Mouse (Mus musculus): ENCODE measurements around the gene Sncg. TPM values are rescaled to one million over a fixed set of nuclear protein-coding genes. Genes with fewer than 3 reads are reported as not detected.
A peak's percentile ranks its signal among the peaks of the same experiment; 100 is the strongest.
"Not testable (repeated sequence)": the region's sequence is repeated elsewhere in the genome, so short reads cannot be mapped to it uniquely, and the experiment has no call there.

The Sncg gene
- total RNA-seq (2021) = 10 to 100 TPM in 1 of 2 experiments, 1 to 10 TPM in 1; 7.7 to 19.1 TPM
- long read RNA-seq, experiment 1, transcript Sncg-201 (5 exons, 852 nt) = major isoform, 9 of 10 reads
- long read RNA-seq, experiment 1, partial matches to known transcripts = 0 of 10 reads
- long read RNA-seq, experiment 1, other reads (novel, unspliced or antisense) = 1 of 10 reads
- long read RNA-seq, experiment 2, partial matches to known transcripts = 0 of 3 reads
- long read RNA-seq, experiment 2, other reads (novel, unspliced or antisense) = 0 of 3 reads

GRCm38 (mm10) chr14:34374577-34374976 lies at the start of gene Sncg:
TSS of gene Sncg (minus strand) at chr14:34374789.
- no peak for DNase-seq (ENCODE audit: low spot score)

DNA sequence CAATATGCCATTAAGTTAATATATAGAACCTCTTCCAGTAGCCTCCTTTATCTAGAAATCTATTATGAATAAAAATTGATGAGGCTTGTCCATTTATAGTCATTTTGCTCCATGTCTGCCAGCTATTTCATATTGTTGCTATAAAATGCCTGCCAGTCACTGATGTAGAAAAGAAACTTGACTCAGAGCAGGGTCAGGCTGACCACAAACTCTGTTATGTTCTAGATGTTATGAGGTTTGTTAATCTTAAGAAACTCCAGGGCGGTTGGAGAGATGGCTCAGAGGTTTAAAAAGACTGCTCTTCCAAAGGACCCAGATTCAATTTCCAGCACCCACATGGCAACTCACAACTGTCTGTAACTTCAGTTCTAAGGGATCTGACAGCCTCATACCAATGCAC lies 46.5 kb upstream of the Sncg start:
- no peak for DNase-seq (ENCODE audit: low spot score)

DNA sequence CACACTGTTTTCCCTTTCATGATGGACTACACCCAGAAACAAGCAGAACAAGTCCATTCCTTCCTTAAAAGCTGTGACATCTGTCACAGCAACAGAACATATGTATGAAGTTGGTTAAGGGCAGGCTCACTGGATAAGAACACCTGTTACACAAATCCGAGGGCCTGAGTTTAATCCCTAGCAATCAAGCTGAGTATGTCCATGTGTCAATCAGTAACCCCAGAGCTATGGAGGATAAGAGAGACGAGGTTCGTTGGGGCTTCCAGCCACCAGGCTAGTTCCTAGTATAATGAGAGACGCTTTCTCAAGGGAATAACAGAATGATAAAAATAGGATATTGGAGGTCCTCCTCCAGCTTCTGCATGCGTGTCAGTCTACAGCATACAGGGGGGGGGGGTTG lies 42.9 kb upstream of the Sncg start:
- no peak for DNase-seq (ENCODE audit: low spot score)

DNA sequence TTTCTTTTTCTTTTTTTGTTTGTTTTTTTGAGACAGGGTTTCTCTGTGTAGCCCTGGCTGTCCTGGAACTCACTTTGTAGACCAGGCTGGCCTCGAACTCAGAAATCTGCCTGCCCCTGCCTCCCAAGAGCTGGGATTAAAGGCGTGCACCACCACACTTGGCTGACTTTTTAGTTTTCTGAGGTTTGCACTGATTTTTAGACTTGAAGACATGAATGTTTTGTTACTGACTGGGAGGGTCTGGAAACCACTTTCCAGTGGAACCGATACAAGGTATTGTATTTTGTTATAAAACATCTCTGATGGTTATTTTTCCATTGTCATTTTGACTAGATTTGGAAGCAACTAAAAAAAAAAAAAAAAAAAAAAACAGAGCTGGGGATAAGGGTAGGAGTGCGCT lies 42.4 kb upstream of the Sncg start:
- DNase-seq (ENCODE audit: low spot score) = not testable (repeated sequence)

DNA sequence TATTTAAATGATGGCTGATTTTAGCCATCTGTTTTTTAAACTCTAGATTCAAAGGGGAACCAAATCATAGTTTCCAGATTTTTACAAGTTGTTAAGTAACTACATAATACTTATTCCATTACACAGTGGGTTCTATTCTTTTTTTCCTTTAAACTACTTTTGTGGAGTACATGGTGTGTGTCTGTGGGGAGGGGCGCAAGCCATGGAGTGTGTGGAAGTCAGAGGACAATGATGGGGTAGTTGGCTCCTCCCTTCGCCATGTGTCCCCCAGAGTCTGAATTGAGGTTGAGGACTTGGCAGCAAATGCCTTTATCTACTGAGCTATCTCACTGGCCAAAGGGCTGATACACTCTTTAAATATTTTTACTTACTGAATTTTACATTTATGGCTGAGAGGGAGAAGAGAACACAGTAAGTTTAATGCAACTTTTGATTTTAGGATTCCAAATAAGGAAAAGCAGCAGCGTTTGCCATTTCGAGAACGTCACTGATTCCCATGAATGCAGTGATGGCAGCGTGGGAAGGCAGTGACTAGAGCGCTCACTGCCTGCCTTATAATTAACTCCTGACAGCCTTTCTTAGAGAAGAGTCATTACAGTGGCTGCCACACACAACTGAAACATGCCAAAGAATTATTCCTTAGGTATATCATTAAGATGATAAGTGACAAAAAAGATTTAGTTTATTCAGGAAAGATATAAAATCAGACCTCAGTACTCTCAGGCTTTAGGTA lies 37.7 kb upstream of the Sncg start:
- DNase-seq (ENCODE audit: low spot score) = no peak

GRCm38 (mm10) chr14:34410716-34411115 lies 36.1 kb upstream of the Sncg start:
- DNase-seq (ENCODE audit: low spot score) = no peak

- no peak for DNase-seq (ENCODE audit: low spot score)
Observed at GRCm38 (mm10) chr14:34403424-34403823, 28.8 kb upstream of the Sncg start.

DNA sequence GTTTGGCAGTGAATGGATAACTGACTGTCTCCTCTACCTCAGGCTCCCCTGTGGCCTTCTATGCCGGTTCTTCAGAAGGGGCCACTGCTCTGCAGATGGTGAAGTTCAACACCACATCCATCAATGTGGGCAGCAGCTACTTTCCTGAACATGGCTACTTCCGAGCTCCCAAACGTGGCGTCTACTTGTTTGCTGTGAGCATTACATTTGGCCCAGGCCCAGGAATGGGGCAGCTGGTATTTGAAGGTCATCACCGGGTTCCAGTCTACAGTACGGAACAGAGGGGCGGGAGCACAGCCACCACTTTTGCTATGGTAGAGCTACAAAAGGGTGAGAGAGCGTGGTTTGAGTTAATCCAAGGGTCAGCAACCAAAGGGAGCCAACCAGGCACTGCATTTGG lies 28.3 kb upstream of the Sncg start:
- DNase-seq (ENCODE audit: low spot score) = no peak

DNA sequence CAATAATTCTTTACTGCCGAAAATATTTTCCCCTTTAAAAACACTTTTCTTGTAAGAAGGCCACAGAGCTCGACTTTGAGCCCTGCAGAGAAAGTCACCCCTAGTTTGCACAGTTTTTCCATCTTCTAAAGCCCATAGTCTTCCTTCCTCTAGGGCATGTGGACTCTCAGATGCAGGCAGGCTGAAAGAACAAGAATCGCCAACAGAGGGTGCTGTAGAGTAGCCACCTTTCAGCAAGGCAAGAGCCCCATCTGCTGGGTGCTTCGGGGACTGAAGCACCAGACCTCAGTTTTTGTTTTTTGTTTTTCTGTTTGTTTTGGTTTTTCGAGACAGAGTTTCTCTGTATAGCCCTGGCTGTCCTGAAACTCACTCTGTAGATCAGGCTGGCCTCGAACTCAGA lies 26.5 kb upstream of the Sncg start:
- DNase-seq (ENCODE audit: low spot score) = peak; percentile 86

DNA sequence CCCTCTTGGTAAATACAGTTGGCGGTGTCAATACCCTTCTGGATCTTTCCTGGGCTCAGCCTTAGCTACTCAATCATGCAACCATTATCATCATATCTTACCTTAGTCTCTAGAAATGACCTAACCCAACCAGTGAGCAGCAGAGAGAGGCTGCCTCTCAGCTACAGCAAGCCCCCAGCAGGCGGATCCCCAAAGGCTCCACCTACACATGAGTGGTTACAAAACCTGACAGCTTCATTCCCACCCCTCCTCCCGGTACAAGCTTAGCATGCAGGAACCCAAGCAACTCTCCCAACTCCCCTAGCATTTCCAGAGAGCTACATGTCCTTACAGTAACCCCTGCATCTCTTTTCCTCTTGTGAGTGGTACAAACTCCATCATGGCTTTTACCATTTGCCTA lies 25.4 kb upstream of the Sncg start:
- DNase-seq (ENCODE audit: low spot score) = no peak

GRCm38 (mm10) chr14:34399301-34399700 lies 24.7 kb upstream of the Sncg start:
- DNase-seq (ENCODE audit: low spot score) = no peak

GRCm38 (mm10) chr14:34398901-34399300 lies 24.3 kb upstream of the Sncg start:
- DNase-seq (ENCODE audit: low spot score) = no peak

GRCm38 (mm10) chr14:34397871-34398270 lies 23.3 kb upstream of the Sncg start:
- DNase-seq (ENCODE audit: low spot score) = no peak

GRCm38 (mm10) chr14:34393295-34393694 lies 18.7 kb upstream of the Sncg start:
- no peak for DNase-seq (ENCODE audit: low spot score)

DNA sequence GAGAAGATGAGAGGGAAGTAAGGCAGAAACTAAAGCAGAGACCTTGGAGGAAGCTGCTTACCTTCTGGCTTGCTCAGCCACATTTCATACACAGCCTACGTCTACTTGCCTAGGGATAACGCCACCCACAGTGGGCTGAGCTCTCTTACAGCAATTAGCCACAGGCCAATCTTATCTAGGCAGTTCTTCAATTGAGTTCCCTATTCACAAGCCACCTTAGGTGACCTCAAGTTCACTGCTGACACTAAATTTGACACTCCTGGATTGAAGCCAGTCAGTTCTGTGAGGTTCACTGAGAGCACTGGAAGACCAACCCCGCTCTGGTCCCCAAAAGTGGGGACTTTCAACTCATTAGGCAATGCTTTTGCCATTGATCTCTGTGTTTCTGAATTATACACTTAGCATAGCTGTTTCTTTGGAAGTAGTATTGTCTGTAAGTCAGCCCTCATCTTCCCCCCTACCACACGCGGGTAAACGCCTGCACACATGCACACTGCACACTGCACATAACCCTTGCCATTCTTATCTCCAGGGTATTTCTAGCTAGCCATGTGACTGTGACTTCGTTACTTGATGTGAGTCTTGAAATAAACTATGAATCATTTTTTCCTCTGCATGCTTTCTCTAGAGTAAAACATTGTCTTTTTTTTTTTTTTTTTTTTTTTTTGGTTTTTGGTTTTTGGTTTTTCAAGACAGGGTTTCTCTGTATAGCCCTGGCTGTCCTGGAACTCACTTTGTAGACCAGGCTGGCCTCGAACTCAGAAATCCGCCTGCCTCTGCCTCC lies 8.5 kb upstream of the Sncg start:
- no peak for DNase-seq (ENCODE audit: low spot score)

- no peak for DNase-seq (ENCODE audit: low spot score)
Observed at GRCm38 (mm10) chr14:34378560-34379331, 4.2 kb upstream of the Sncg start.

- DNase-seq (ENCODE audit: low spot score) = no peak
Observed at GRCm38 (mm10) chr14:34377121-34377520, 2.5 kb upstream of the Sncg start.

GRCm38 (mm10) chr14:34375941-34376340 lies 1.4 kb upstream of the Sncg start:
- no peak for DNase-seq (ENCODE audit: low spot score)

DNA sequence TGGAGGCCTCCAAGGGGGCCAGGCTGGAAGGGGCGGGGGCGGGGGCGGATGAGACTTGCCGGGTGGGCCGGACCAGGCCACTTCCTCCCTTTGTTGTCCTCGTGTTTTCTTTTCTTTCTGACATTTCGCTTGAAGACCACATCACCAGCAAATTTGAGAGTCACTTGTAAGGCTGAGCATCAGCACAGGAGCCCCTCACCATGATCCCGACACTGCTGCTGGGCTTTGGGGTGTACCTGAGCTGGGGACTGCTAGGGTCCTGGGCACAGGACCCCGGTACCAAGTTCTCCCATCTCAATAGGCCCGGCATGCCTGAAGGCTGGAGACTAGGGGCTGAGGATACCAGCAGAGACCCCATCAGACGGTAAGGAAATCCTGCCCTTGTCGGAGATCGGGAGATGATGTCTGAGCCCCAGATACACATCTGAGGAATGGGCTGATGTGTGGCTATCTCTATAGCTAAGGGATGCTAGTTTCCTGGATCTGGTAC lies 871 bp upstream of the Sncg start, which contains the start of gene Mmrn2:
Mmrn2 (plus strand) TSS at position 51 of the 490 bp plus-strand sequence.
- DNase-seq (ENCODE audit: low spot score) = no peak

- DNase-seq (ENCODE audit: low spot score) = no peak
Observed at GRCm38 (mm10) chr14:34373581-34373980, 1.0 kb downstream of the Sncg start.

- peak; percentile 66 for DNase-seq (ENCODE audit: low spot score)
Observed at GRCm38 (mm10) chr14:34372646-34373045, 1.9 kb downstream of the Sncg start.
